Mouse (Mus musculus): Measurements from ENCODE around the gene Mpc2. TPM values are rescaled to one million over a fixed set of nuclear protein-coding genes. Genes with fewer than 3 reads are reported as not detected.

Mpc2 gene
- polyA plus RNA-seq, 2 experiments from 2014 or later = 56.4 to 76.8 TPM

GRCm38 (mm10) chr1:165506303-165506702 is 45.9 kb downstream of the Mpc2 start:
- no peak for ATAC-seq

GRCm38 (mm10) chr1:165510161-165510560 is 49.7 kb downstream of the Mpc2 start:
- no peak for ATAC-seq

- no peak for ATAC-seq
Measured at GRCm38 (mm10) chr1:165520716-165521115, 60.3 kb downstream of the Mpc2 start.

Other genes starting within 250 kb of the Mpc2 start
- 100 to 1,000 TPM; 112 to 127 TPM for gene Tiprl, start 223.6 kb upstream of the Mpc2 start, polyA plus RNA-seq (2017; shearing (Covaris generic))
- gene Gpr161, start 164.8 kb upstream of the Mpc2 start, polyA plus RNA-seq (2017; shearing (Covaris generic)) = under 1 TPM in 1 of 2 experiments, not detected in 1; 0.09 TPM
- 1 to 10 TPM; 6.0 to 10.0 TPM for gene Dcaf6, start 162 bp upstream of the Mpc2 start, polyA plus RNA-seq (2017; shearing (Covaris generic))
- under 1 TPM in 1 of 2 experiments, not detected in 1; 0.51 TPM for gene Adcy10, start 24.5 kb downstream of the Mpc2 start, polyA plus RNA-seq (2017; shearing (Covaris generic))
- under 1 TPM; 0.15 to 0.92 TPM for gene Mpzl1, start 173.9 kb downstream of the Mpc2 start, polyA plus RNA-seq (2017; shearing (Covaris generic))
- 100 to 1,000 TPM; 114 to 159 TPM for gene Rcsd1, start 249.1 kb downstream of the Mpc2 start, polyA plus RNA-seq (2017; shearing (Covaris generic))

Measured in CD4-positive, CD25-positive, alpha-beta regulatory T cell, adult 4 months (primary cell).